Mouse (Mus musculus) C2C12 (cell line): ENCODE measurements around the gene Slit1. TPM values are rescaled to one million over a fixed set of nuclear protein-coding genes. Genes with fewer than 3 reads are reported as not detected.

Experiments used
- H3K27me3 ChIP-seq: one replicate; pipeline ENCODE4 v1.6.1; 2011; ENCODE audit not compliant: control insufficient read depth, insufficient read depth, insufficient read length
- H3K36me3 ChIP-seq: one replicate; pipeline ENCODE4 v1.6.1; 2011; ENCODE audit not compliant: control insufficient read depth, insufficient read depth
- H3K4me3 ChIP-seq: one replicate; pipeline ENCODE4 v1.5.1; 2011; ENCODE audit warnings: mild to moderate bottlenecking, control low read depth; ENCODE audit not compliant: poor library complexity, insufficient read depth, severe bottlenecking
- H3K79me2 ChIP-seq: one replicate; pipeline ENCODE4 v1.6.1; 2011; ENCODE audit not compliant: control insufficient read depth, insufficient read depth
- H3K79me3 ChIP-seq: one replicate; pipeline ENCODE4 v1.6.1; 2011; ENCODE audit warnings: low read depth, control low read depth
- H3ac ChIP-seq: one replicate; pipeline ENCODE3; 2011; ENCODE audit warnings: low read depth; ENCODE audit not compliant: control insufficient read depth, insufficient read length
- CEBPB ChIP-seq: IDR thresholded peaks from one replicate; pipeline ENCODE4 v1.6.1; 2011; ENCODE audit warnings: low read depth, mild to moderate bottlenecking, control low read depth, moderate library complexity
- CTCF ChIP-seq: IDR thresholded peaks from one replicate; pipeline ENCODE4 v1.5.1; 2011; ENCODE audit not compliant: control insufficient read depth, insufficient read depth, insufficient read length
- FOSL1 ChIP-seq: IDR thresholded peaks from one replicate; pipeline ENCODE4 v1.8.0; 2011; ENCODE audit warnings: mild to moderate bottlenecking, low read length; ENCODE audit not compliant: poor library complexity, insufficient read depth, severe bottlenecking
- MAX ChIP-seq: IDR thresholded peaks from one replicate; pipeline ENCODE4 v1.6.1; 2011; ENCODE audit warnings: mild to moderate bottlenecking, control low read depth
- MYOD1 ChIP-seq: IDR thresholded peaks from one replicate; pipeline ENCODE4 v1.6.1; 2011; ENCODE audit warnings: low read depth; ENCODE audit not compliant: control insufficient read depth, insufficient read length
- MYOG ChIP-seq: IDR thresholded peaks from one replicate; pipeline ENCODE4 v1.6.1; 2011; ENCODE audit not compliant: control insufficient read depth, insufficient read length; ENCODE audit errors: extremely low read depth
- USF1 ChIP-seq: IDR thresholded peaks from one replicate; pipeline ENCODE4 v1.6.1; 2011; ENCODE audit warnings: low read depth, mild to moderate bottlenecking, control low read depth, moderate library complexity
- polyA plus RNA-seq: library from polyadenylated mRNA; unstranded; fragments of >200 nt; fragmentation: generic; extraction: Trizol; gene quantifications from one replicate; pipeline ENCODE4 v1.2.1, GENCODE M21; 2012; ENCODE audit warnings: missing spikeins

The Slit1 gene
- polyA plus RNA-seq, 1 experiment: not detected

GRCm38 (mm10) chr19:41719436-41719835, 24.0 kb downstream of the Slit1 start:
- no peak overlapping the region for H3K4me3 ChIP-seq
- H3K79me3 ChIP-seq: no peaks in the 10 kb centered on the region
- no peaks in the 10 kb centered on the region for H3K36me3 ChIP-seq
- TF ChIP-seq CTCF: no peak
- TF ChIP-seq CEBPB: no peak
- no peak for TF ChIP-seq MYOG
- no peak for TF ChIP-seq FOSL1
- no peak for TF ChIP-seq MYOD1
- TF ChIP-seq MAX: no peak
- H3ac ChIP-seq: no peak overlapping the region
- no peaks in the 10 kb centered on the region for H3K79me2 ChIP-seq
- H3K27me3 ChIP-seq: peaks cover 52% of the 10 kb centered on the region

GRCm38 (mm10) chr19:41716233-41717218, 26.9 kb downstream of the Slit1 start:
- TF ChIP-seq MAX: no peak
- H3K36me3 ChIP-seq: no peaks in the 10 kb centered on the region
- no peak overlapping the region for H3K4me3 ChIP-seq
- no peaks in the 10 kb centered on the region for H3K79me2 ChIP-seq
- peaks cover 63% of the 10 kb centered on the region for H3K27me3 ChIP-seq
- H3ac ChIP-seq: no peak overlapping the region
- no peaks in the 10 kb centered on the region for H3K79me3 ChIP-seq

GRCm38 (mm10) chr19:41714431-41714917, 29.0 kb downstream of the Slit1 start:
- H3K27me3 ChIP-seq: peaks cover 77% of the 10 kb centered on the region

GRCm38 (mm10) chr19:41712829-41713228, 30.6 kb downstream of the Slit1 start:
- no peak for TF ChIP-seq MYOD1
- TF ChIP-seq USF1: no peak
- no peak for TF ChIP-seq FOSL1
- no peak for TF ChIP-seq MYOG
- TF ChIP-seq CTCF: no peak
- no peak for TF ChIP-seq CEBPB
- no peak for TF ChIP-seq MAX
- H3K27me3 ChIP-seq: peaks cover 69% of the 10 kb centered on the region

More at GRCm38 (mm10) chr19:41714431-41714917, 29.0 kb downstream of the Slit1 start:
- Histone ChIP-seq H3ac (no peak overlapping the region), H3K79me2 (no peaks in the 10 kb centered on the region), H3K79me3 (no peaks in the 10 kb centered on the region), H3K36me3 (no peaks in the 10 kb centered on the region), H3K4me3 (no peak overlapping the region)
- TF ChIP-seq CEBPB (no peak), MYOG (no peak), MAX (no peak), MYOD1 (no peak), FOSL1 (no peak)

GRCm38 (mm10) chr19:41711665-41712064, 31.8 kb downstream of the Slit1 start:
- H3ac ChIP-seq: no peak overlapping the region
- no peak overlapping the region for H3K4me3 ChIP-seq
- no peaks in the 10 kb centered on the region for H3K79me2 ChIP-seq
- no peaks in the 10 kb centered on the region for H3K36me3 ChIP-seq
- H3K79me3 ChIP-seq: no peaks in the 10 kb centered on the region
- TF ChIP-seq CEBPB (no peak), FOSL1 (no peak), MYOG (no peak), MYOD1 (no peak), CTCF (no peak)
- H3K27me3 ChIP-seq: peaks cover 69% of the 10 kb centered on the region

More at GRCm38 (mm10) chr19:41712829-41713228, 30.6 kb downstream of the Slit1 start:
- Histone ChIP-seq H3K79me2 (no peaks in the 10 kb centered on the region), H3K4me3 (no peak overlapping the region), H3K79me3 (no peaks in the 10 kb centered on the region), H3K36me3 (no peaks in the 10 kb centered on the region), H3ac (no peak overlapping the region)

GRCm38 (mm10) chr19:41709497-41710165, 33.8 kb downstream of the Slit1 start:
- peaks cover 72% of the 10 kb centered on the region for H3K27me3 ChIP-seq
- no peaks in the 10 kb centered on the region for H3K79me2 ChIP-seq
- H3K36me3 ChIP-seq: no peaks in the 10 kb centered on the region
- no peak overlapping the region for H3ac ChIP-seq
- TF ChIP-seq USF1: no peak
- no peak for TF ChIP-seq FOSL1
- TF ChIP-seq MYOD1: no peak
- no peak for TF ChIP-seq CTCF
- no peak for TF ChIP-seq CEBPB
- no peak for TF ChIP-seq MYOG
- no peak for TF ChIP-seq MAX
- H3K79me3 ChIP-seq: no peaks in the 10 kb centered on the region
- no peak overlapping the region for H3K4me3 ChIP-seq
